Comparison of ENCODE assay signal across 8 mouse cellular contexts in genomic region chr14:108910449-108911137, GRCm38 (mm10). TPM values are rescaled to one million over a fixed set of nuclear protein-coding genes. Genes with fewer than 3 reads are reported as not detected.
A peak's percentile ranks its signal among the peaks of the same experiment; 100 is the strongest.
DNase-seq lines count a peak whose midpoint lies in the region; ATAC-seq and TF ChIP-seq lines count a peak whose summit lies in the region.

No protein-coding gene starts in this region.

- H3K36me3 ChIP-seq in heart, embryonic 12.5 days, result no peaks in the 10 kb centered on the region
- no peaks in the 10 kb centered on the region for H3K36me3 ChIP-seq in heart, adult 2 months (ENCODE audit: control insufficient read depth, insufficient read depth, low read length)
- no peaks in the 10 kb centered on the region for H3K36me3 ChIP-seq in forebrain, embryonic 15.5 days
- H3K36me3 ChIP-seq in neural tube, embryonic 14.5 days (ENCODE audit: control insufficient read depth, insufficient read depth, low read length), result no peaks in the 10 kb centered on the region

- no peak for DNase-seq in heart, adult 2 months
- peak; percentile 64 for DNase-seq in brain, embryonic 14.5 days (ENCODE audit: low read depth)
- DNase-seq in kidney, postnatal 36 days, result peak; percentile 39 to 49
- no peak for DNase-seq in MN1 (ENCODE audit: low spot score)

- TF ChIP-seq EP300 in heart, adult 2 months (IDR thresholded peaks at IDR 0.05; ENCODE audit: insufficient read depth, low read depth, low read length), result no peak

- no peaks in the 10 kb centered on the region for H3K9me3 ChIP-seq in heart, embryonic 12.5 days (replicated peaks)
- no peaks in the 10 kb centered on the region for H3K9me3 ChIP-seq in forebrain, embryonic 15.5 days
- no peaks in the 10 kb centered on the region for H3K9me3 ChIP-seq in neural tube, embryonic 14.5 days (ENCODE audit: control insufficient read depth, low read length)

- H3K9ac ChIP-seq in heart, embryonic 12.5 days, result no peak overlapping the region
- H3K9ac ChIP-seq in heart, adult 2 months (ENCODE audit: low read depth, low read length), result no peak overlapping the region
- peak overlapping the region; percentile 82 for H3K9ac ChIP-seq in forebrain, embryonic 15.5 days (replicated peaks)
- peak overlapping the region; percentile 92 for H3K9ac ChIP-seq in neural tube, embryonic 14.5 days (replicated peaks; ENCODE audit: low read depth, low read length)

- H3K79me2 ChIP-seq in heart, adult 2 months (replicated peaks; ENCODE audit: control insufficient read depth, insufficient read depth, low read length), result no peaks in the 10 kb centered on the region

- no peak overlapping the region for H3K27ac ChIP-seq in heart, embryonic 12.5 days (ENCODE audit: poor library complexity, severe bottlenecking)
- H3K27ac ChIP-seq in heart, adult 2 months, result no peak overlapping the region
- H3K27ac ChIP-seq in forebrain, embryonic 15.5 days (replicated peaks), result no peak overlapping the region
- peak overlapping the region; percentile 96 for H3K27ac ChIP-seq in neural tube, embryonic 14.5 days (ENCODE audit: low read depth, low read length)

- peak overlapping the region; percentile 42 for H3K4me3 ChIP-seq in heart, embryonic 12.5 days
- no peak overlapping the region for H3K4me3 ChIP-seq in heart, adult 2 months
- H3K4me3 ChIP-seq in forebrain, embryonic 15.5 days, result peak overlapping the region; percentile 72
- H3K4me3 ChIP-seq in neural tube, embryonic 14.5 days (ENCODE audit: low read depth, low read length), result peak overlapping the region; percentile 70

- no peak for TF ChIP-seq POLR2A in heart, adult 2 months (IDR thresholded peaks at IDR 0.05; ENCODE audit: insufficient read depth, low read depth, low read length)
- no peak for TF ChIP-seq POLR2A in brain, embryonic 14.5 days (IDR thresholded peaks at IDR 0.05; ENCODE audit: borderline replicate concordance, extremely low read depth, insufficient read depth, insufficient read length, poor library complexity, severe bottlenecking)

- H3K27me3 ChIP-seq in heart, embryonic 12.5 days (replicated peaks), result peaks cover 41% of the 10 kb centered on the region
- H3K27me3 ChIP-seq in heart, adult 2 months (ENCODE audit: control insufficient read depth, insufficient read depth, low read length), result peaks cover 6% of the 10 kb centered on the region
- no peaks in the 10 kb centered on the region for H3K27me3 ChIP-seq in forebrain, embryonic 15.5 days
- peaks cover 2% of the 10 kb centered on the region; the same call in 1 of the 2 replicates for H3K27me3 ChIP-seq in neural tube, embryonic 14.5 days (ENCODE audit: control insufficient read depth, insufficient read depth, low read length)

- peak overlapping the region; percentile 77 for H3K4me2 ChIP-seq in heart, embryonic 12.5 days
- peak overlapping the region; percentile 85 for H3K4me2 ChIP-seq in forebrain, embryonic 15.5 days (replicated peaks)
- H3K4me2 ChIP-seq in neural tube, embryonic 14.5 days (ENCODE audit: low read depth, low read length), result peak overlapping the region; percentile 80

- 5% methylated on average over 19 of the region's 19 CpGs for WGBS in heart, embryonic 12.5 days
- WGBS in heart, adult 2 months, result 7% methylated on average over 19 of the region's 19 CpGs
- 2% methylated on average over 19 of the region's 19 CpGs for WGBS in forebrain, embryonic 15.5 days
- WGBS in neural tube, embryonic 14.5 days, result 2% methylated on average over 19 of the region's 19 CpGs

- no peak for ATAC-seq in heart, embryonic 12.5 days (ENCODE audit: insufficient number of reproducible peaks, low FRiP score)
- peak; percentile 5; the same call in 1 of the 2 replicates for ATAC-seq in forebrain, embryonic 15.5 days (replicated peaks)
- no peak for ATAC-seq in neural tube, embryonic 14.5 days (ENCODE audit: low read depth)
- ATAC-seq in inflammation-experienced regulatory T-cells, adult 6 months, result no peak

- intact Hi-C loops in heart, adult 2 months (cut with DNase I), result no loop called here

- TF ChIP-seq CTCF in heart, adult 2 months (IDR thresholded peaks at IDR 0.05), result no peak
- no peak for TF ChIP-seq CTCF in brain, embryonic 14.5 days (IDR thresholded peaks at IDR 0.05; ENCODE audit: borderline replicate concordance, extremely low read depth, insufficient read depth, insufficient read length)

- peaks cover 30% of the 10 kb centered on the region for H3K4me1 ChIP-seq in heart, embryonic 12.5 days (replicated peaks)
- H3K4me1 ChIP-seq in heart, adult 2 months (ENCODE audit: control insufficient read depth, insufficient read depth, low read length), result no peaks in the 10 kb centered on the region; the same call in 1 of the 2 replicates
- H3K4me1 ChIP-seq in forebrain, embryonic 15.5 days, result peaks cover 31% of the 10 kb centered on the region
- peaks cover 8% of the 10 kb centered on the region; the same call in 1 of the 2 replicates for H3K4me1 ChIP-seq in neural tube, embryonic 14.5 days (ENCODE audit: control insufficient read depth, insufficient read depth, low read length)

RNA-seq across cellular contexts. Expression of gene Slitrk1, which starts 3.4 kb away (rescaled TPM):
- 0.13 and 0.15 TPM in 2 replicates for polyA plus RNA-seq in heart, embryonic 12.5 days (2016; fragmentation: Nextera tagmentation; extraction: Ambion mirVana)
- total RNA-seq in heart, adult 2 months (2021), result not detected
- polyA plus RNA-seq in heart, adult 2 months (2012; rRNA removed), result not detected in 2 replicates
- polyA plus RNA-seq in brain, embryonic 14.5 days (2012; rRNA removed), result 17.2 and 24.4 TPM in 2 replicates
- polyA plus RNA-seq in forebrain, embryonic 15.5 days (2015; fragmentation: Nextera tagmentation; extraction: Ambion mirVana), result 19.4 and 22.7 TPM in 2 replicates
- 53.8 and 55.5 TPM in 2 replicates for polyA plus RNA-seq in neural tube, embryonic 14.5 days (2014; fragmentation: Nextera tagmentation; extraction: Ambion mirVana)
- not detected for polyA plus RNA-seq in inflammation-experienced regulatory T-cells, adult 6 months (2017; shearing (Covaris generic))

Comparison
In these comparisons a context has a peak if more than half of its experiments do, and no peak if none do; other contexts are left out.
1. H3K9ac ChIP-seq: peak in forebrain, embryonic 15.5 days (single experiment) and neural tube, embryonic 14.5 days (single experiment); none in heart, embryonic 12.5 days (single experiment) and heart, adult 2 months (single experiment).
2. DNase-seq: peak in brain, embryonic 14.5 days (single experiment) and kidney, postnatal 36 days (2 of 2); none in heart, adult 2 months (0 of 2) and MN1 (single experiment).
3. RNA of gene Slitrk1, which starts 3.4 kb away (polyA plus RNA-seq): 53.8 to 55.5 TPM in neural tube, embryonic 14.5 days, 17.2 to 24.4 TPM in brain, embryonic 14.5 days and 19.4 to 22.7 TPM in forebrain, embryonic 15.5 days; 0.13 to 0.15 TPM in heart, embryonic 12.5 days, not detected in heart, adult 2 months and not detected in inflammation-experienced regulatory T-cells, adult 6 months; every median in the first group is over 10 times any median in the second.
4. Peak in every context shown above with its lines, with median percentiles within 50 percentile points of each other: H3K4me2 ChIP-seq.